ENCODE assay signal across 8 mouse cellular contexts in the genomic region with DNA sequence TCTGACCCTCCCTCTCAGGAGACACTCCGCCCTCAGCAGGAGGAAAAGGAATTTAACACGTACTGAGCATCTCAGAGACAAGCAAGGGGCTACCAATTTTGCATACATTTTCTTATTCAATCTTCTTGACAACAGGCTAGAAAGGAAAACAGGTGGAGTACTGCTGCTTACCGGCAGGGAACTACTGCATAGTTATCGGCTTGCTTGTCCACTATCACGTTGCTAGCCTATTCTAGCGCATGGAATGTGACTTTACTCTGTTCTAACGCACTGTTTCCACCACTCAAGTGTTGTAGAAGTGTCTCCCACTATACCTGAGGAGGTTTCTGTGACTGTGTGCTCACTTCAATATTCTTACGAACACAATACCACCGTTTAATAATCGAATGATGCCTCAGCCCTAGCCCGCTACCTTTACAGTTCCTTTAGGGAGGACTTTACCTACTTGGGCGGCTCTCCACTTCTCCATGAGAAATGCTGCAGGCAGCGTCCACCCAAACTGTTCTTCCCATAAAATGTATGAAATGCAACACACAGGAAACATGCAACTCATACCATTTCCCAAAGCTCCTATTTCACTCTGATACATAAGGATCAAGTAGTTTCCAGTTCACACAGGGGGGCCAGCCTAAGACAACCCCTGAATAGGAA. TPM values are rescaled to one million over a fixed set of nuclear protein-coding genes. Genes with fewer than 3 reads are reported as not detected.
DNase-seq lines count a peak whose midpoint lies in the region; ATAC-seq and TF ChIP-seq lines count a peak whose summit lies in the region.

No protein-coding gene starts in this region.

- TF ChIP-seq CTCF in embryonic fibroblast, embryonic 13.5 days (IDR thresholded peaks at IDR 0.05; ENCODE audit: borderline replicate concordance, insufficient read depth, low read length) = no peak

- H3K4me2 ChIP-seq in hindbrain, embryonic 11.5 days (replicated peaks; ENCODE audit: low read depth, low read length) = peak overlapping the region; percentile 55
- peak overlapping the region; percentile 84 for H3K4me2 ChIP-seq in midbrain, embryonic 13.5 days (replicated peaks)

- peak overlapping the region; percentile 96 for H3K9ac ChIP-seq in hindbrain, embryonic 11.5 days (ENCODE audit: low read depth, low read length)
- H3K9ac ChIP-seq in midbrain, embryonic 13.5 days (replicated peaks) = peak overlapping the region; percentile 99

- TF ChIP-seq POLR2A in embryonic fibroblast, embryonic 13.5 days (IDR thresholded peaks at IDR 0.05; ENCODE audit: low read depth, low read length) = no peak

- ATAC-seq in erythroblast, adult 5-6 weeks (replicated peaks; ENCODE audit: low FRiP score, poor library complexity, severe bottlenecking) = no peak
- no peak for ATAC-seq in hindbrain, embryonic 11.5 days (ENCODE audit: low FRiP score)
- no peak for ATAC-seq in midbrain, embryonic 13.5 days

- no peaks in the 10 kb centered on the region for H3K9me3 ChIP-seq in erythroblast, embryonic 14.5 days (ENCODE audit: control insufficient read depth, low read length)
- no peaks in the 10 kb centered on the region for H3K9me3 ChIP-seq in hindbrain, embryonic 11.5 days (ENCODE audit: control insufficient read depth, low read length)
- peaks cover 6% of the 10 kb centered on the region; the same call in 1 of the 2 replicates for H3K9me3 ChIP-seq in midbrain, embryonic 13.5 days

- peak; percentile 36 for DNase-seq in adrenal gland, postnatal 14 days
- peak; percentile 56 for DNase-seq in hindbrain, embryonic 11.5 days (ENCODE audit: low spot score)
- peak; percentile 2 for DNase-seq in left cerebral cortex, postnatal 4 days
- DNase-seq in thymus, postnatal 4 days = peak; percentile 41

- intact Hi-C loops in left cerebral cortex, postnatal 4 days (cut with DNase I) = loop anchor here (5.0 kb wide), 1 partner anchor 297 kb away; no protein-coding TSS in a partner anchor

- peaks cover 54% of the 10 kb centered on the region for H3K27me3 ChIP-seq in erythroblast, embryonic 14.5 days (ENCODE audit: control insufficient read depth)
- no peaks in the 10 kb centered on the region for H3K27me3 ChIP-seq in hindbrain, embryonic 11.5 days (ENCODE audit: control insufficient read depth, insufficient read depth, low read length)
- H3K27me3 ChIP-seq in midbrain, embryonic 13.5 days = no peaks in the 10 kb centered on the region

- H3K4me1 ChIP-seq in erythroblast, embryonic 14.5 days (ENCODE audit: control insufficient read depth) = peaks cover 7% of the 10 kb centered on the region
- no peaks in the 10 kb centered on the region for H3K4me1 ChIP-seq in embryonic fibroblast, embryonic 13.5 days (ENCODE audit: control insufficient read depth, insufficient read depth, low read length)
- no peaks in the 10 kb centered on the region for H3K4me1 ChIP-seq in hindbrain, embryonic 11.5 days (replicated peaks; ENCODE audit: control insufficient read depth, insufficient read depth, low read length)
- H3K4me1 ChIP-seq in midbrain, embryonic 13.5 days (replicated peaks) = peaks cover 19% of the 10 kb centered on the region

- peak overlapping the region; percentile 70 for H3K27ac ChIP-seq in embryonic fibroblast, embryonic 13.5 days (ENCODE audit: insufficient read depth, low read length)
- H3K27ac ChIP-seq in hindbrain, embryonic 11.5 days (ENCODE audit: low read depth, low read length) = peak overlapping the region; percentile 98
- peak overlapping the region; percentile 98 for H3K27ac ChIP-seq in midbrain, embryonic 13.5 days

- no peaks in the 10 kb centered on the region; the same call in 1 of the 2 replicates for H3K36me3 ChIP-seq in erythroblast, embryonic 14.5 days (ENCODE audit: control insufficient read depth)
- H3K36me3 ChIP-seq in hindbrain, embryonic 11.5 days (ENCODE audit: control insufficient read depth, insufficient read depth, low read length) = no peaks in the 10 kb centered on the region
- H3K36me3 ChIP-seq in midbrain, embryonic 13.5 days = peaks cover 12% of the 10 kb centered on the region

- peak overlapping the region; percentile 63 for H3K4me3 ChIP-seq in erythroblast, embryonic 14.5 days (replicated peaks)
- H3K4me3 ChIP-seq in embryonic fibroblast, embryonic 13.5 days (ENCODE audit: insufficient read depth, low read length) = peak overlapping the region; percentile 96
- H3K4me3 ChIP-seq in hindbrain, embryonic 11.5 days (ENCODE audit: low read depth, low read length) = peak overlapping the region; percentile 97
- peak overlapping the region; percentile 81 for H3K4me3 ChIP-seq in midbrain, embryonic 13.5 days (replicated peaks)

- WGBS in hindbrain, embryonic 11.5 days = 3% methylated on average over 13 of the region's 13 CpGs
- WGBS in midbrain, embryonic 13.5 days = 4% methylated on average over 13 of the region's 13 CpGs

RNA-seq across cellular contexts. Expression of a gene that starts 1.5 kb away (rescaled TPM):
- under 0.01 and 0.13 TPM in 2 replicates for polyA plus RNA-seq in erythroblast, embryonic 14.5 days (2012)
- total RNA-seq in erythroblast, adult 5-6 weeks (2015; ENCODE audit: low replicate concordance) = 9.4 and 16.7 TPM in 2 replicates
- 1.3 and 2.6 TPM in 2 replicates for total RNA-seq in erythroblast, adult 5-6 weeks (2017; ENCODE audit: low replicate concordance)
- 95.8 and 154 TPM in 2 replicates for total RNA-seq in adrenal gland, postnatal 14 days (2021)
- polyA plus RNA-seq in embryonic fibroblast, embryonic 13.5 days (2011; ENCODE audit: insufficient read length, low read depth, missing spikeins) = 43.5 and 88.2 TPM in 2 replicates
- 26.8 and 38.4 TPM in 2 replicates for polyA plus RNA-seq in hindbrain, embryonic 11.5 days (2014; fragmentation: Nextera tagmentation; extraction: Ambion mirVana)
- total RNA-seq in left cerebral cortex, postnatal 4 days (2021) = 100 to 1,000 TPM; 103 to 112 TPM
- polyA plus RNA-seq in midbrain, embryonic 13.5 days (2015; fragmentation: Nextera tagmentation; extraction: Ambion mirVana) = 22.3 and 23.4 TPM in 2 replicates

Comparison
In these comparisons a context has a peak if more than half of its experiments do, and no peak if none do; other contexts are left out.
1. DNase-seq: peak in every context shown above with its lines; median percentile 56 in hindbrain, embryonic 11.5 days; 41 in thymus, postnatal 4 days; 36 in adrenal gland, postnatal 14 days; 2 in left cerebral cortex, postnatal 4 days.
2. RNA of a gene that starts 1.5 kb away (polyA plus RNA-seq): 43.5 to 88.2 TPM in embryonic fibroblast, embryonic 13.5 days, 26.8 to 38.4 TPM in hindbrain, embryonic 11.5 days and 22.3 to 23.4 TPM in midbrain, embryonic 13.5 days; under 0.01 to 0.13 TPM in erythroblast, embryonic 14.5 days; every median in the first group is over 10 times any median in the second.
3. Peak in every context shown above with its lines, with median percentiles within 50 percentile points of each other: H3K4me3 ChIP-seq and H3K27ac ChIP-seq.